Mouse (Mus musculus) ES-E14 (cell line): ENCODE results near the gene Gbf1. TPM values are rescaled to one million over a fixed set of nuclear protein-coding genes. Genes with fewer than 3 reads are reported as not detected.
"Not testable (repeated sequence)": the region's sequence is repeated elsewhere in the genome, so short reads cannot be mapped to it uniquely, and the experiment has no call there.

ENCODE experiments used
- DNase-seq: peaks from one replicate; pipeline ENCODE4 v3.0.0-alpha.2; 2013; ENCODE audit warnings: low read depth, low spot score
- H3K27ac ChIP-seq: 2 replicates; pipeline ENCODE4 v1.5.1; 2012; ENCODE audit warnings: low read depth, mild to moderate bottlenecking, low read length, moderate library complexity, mixed read lengths; ENCODE audit not compliant: poor library complexity, insufficient read depth, severe bottlenecking
- H3K36me3 ChIP-seq: 2 replicates; pipeline ENCODE4 v1.6.1; 2012; ENCODE audit warnings: mild to moderate bottlenecking, low read length, moderate library complexity, mixed read lengths; ENCODE audit not compliant: control insufficient read depth, poor library complexity, insufficient read depth, severe bottlenecking
- H3K4me1 ChIP-seq, 2 experiments: fragments of 150-350 bp in 1 of 2; sonication (generic) in 1 of 2; 2 replicates each; pipeline ENCODE4 v1.6.1; 2012; ENCODE audit warnings: low read length in 2 of 2, mild to moderate bottlenecking in 1 of 2, mixed read lengths in 1 of 2; ENCODE audit not compliant: control insufficient read depth in 2 of 2, insufficient read depth in 2 of 2, poor library complexity in 1 of 2
- H3K4me3 ChIP-seq, 2 experiments: fragments of 150-350 bp in 1 of 2; sonication (generic) in 1 of 2; 2 replicates each; pipeline ENCODE4 v1.5.1; 2012; ENCODE audit warnings: low read length in 2 of 2, low read depth in 1 of 2, mild to moderate bottlenecking in 1 of 2, mixed read lengths in 1 of 2; ENCODE audit not compliant: insufficient read depth in 1 of 2, poor library complexity in 1 of 2, severe bottlenecking in 1 of 2
- H3K9ac ChIP-seq: 2 replicates; pipeline ENCODE4 v1.6.1; 2012; ENCODE audit warnings: low read depth, mild to moderate bottlenecking, low read length, mixed read lengths; ENCODE audit not compliant: poor library complexity, insufficient read depth, severe bottlenecking
- H3K9me3 ChIP-seq: fragments of 150-350 bp; sonication (generic); 2 replicates; pipeline ENCODE4 v1.6.1; 2012; ENCODE audit warnings: low read depth, mild to moderate bottlenecking, low read length; ENCODE audit not compliant: control insufficient read depth, insufficient read depth
- CHD2 ChIP-seq: IDR thresholded peaks from 2 replicates; pipeline ENCODE4 v1.6.1; 2014; ENCODE audit warnings: mild to moderate bottlenecking, low read depth, low read length, inconsistent platforms
- HCFC1 ChIP-seq: IDR thresholded peaks from 2 replicates; pipeline ENCODE4 v1.6.1; 2012; ENCODE audit warnings: low read length, inconsistent platforms, borderline replicate concordance; ENCODE audit not compliant: insufficient read depth
- MAFK ChIP-seq: IDR thresholded peaks from 2 replicates; pipeline ENCODE4 v1.6.1; 2014; ENCODE audit warnings: mild to moderate bottlenecking, low read depth, low read length, inconsistent platforms; ENCODE audit not compliant: insufficient read depth
- ZC3H11A ChIP-seq: IDR thresholded peaks from 2 replicates; pipeline ENCODE4 v1.6.1; 2012; ENCODE audit warnings: low read depth, mild to moderate bottlenecking, inconsistent platforms, low read length, borderline replicate concordance
- ZNF384 ChIP-seq: IDR thresholded peaks from 2 replicates; pipeline ENCODE4 v1.6.1; 2012; ENCODE audit warnings: low read depth, low read length, inconsistent platforms
- in situ Hi-C, 2 experiments: fragments of 600-800 bp; cut with MboI; formaldehyde crosslinking; loops; one replicate each; pipeline ENCODE4 v1.15.1; 2025; ENCODE audit warnings: low sequenced_read_pairs in 2 of 2, inconsistent platforms in 1 of 2; ENCODE audit not compliant: unreplicated experiment in 2 of 2
- total RNA-seq: library from RNA; depleted of rRNA; stranded (reverse); fragments of 300-350 nt; gene quantifications from 2 replicates; pipeline ENCODE4 v1.2.3, GENCODE M21; 2012

Gene Gbf1
- total RNA-seq, 1 experiment = 29.0 TPM

DNA sequence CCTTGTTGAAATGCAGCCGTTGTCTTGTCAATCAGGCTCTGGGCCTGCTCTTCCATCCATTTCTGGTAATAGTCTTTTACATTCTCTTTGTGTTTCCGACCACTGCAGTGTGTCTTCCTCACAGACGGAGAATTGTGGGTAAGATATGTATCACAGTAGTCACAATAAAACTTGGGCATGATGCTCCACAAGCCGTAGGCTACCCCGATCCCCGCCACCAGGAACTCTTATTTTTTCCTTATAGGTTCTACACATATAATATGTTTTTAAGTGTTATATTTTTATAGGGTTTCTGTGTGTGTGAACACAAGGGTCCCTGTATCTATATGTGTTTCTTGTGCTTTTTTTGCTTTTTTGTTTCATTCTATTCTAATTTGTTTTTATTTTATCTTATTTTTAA lies 53.4 kb downstream of the Gbf1 start:
- TF ChIP-seq MAFK (no peak), CHD2 (no peak), HCFC1 (no peak), ZNF384 (no peak), ZC3H11A (no peak)
- Histone ChIP-seq H3K9me3 (no peaks in the 10 kb centered on the region), H3K4me3 (no peak overlapping the region), H3K27ac (no peak overlapping the region), H3K9ac (no peak overlapping the region), H3K4me1 (no peaks in the 10 kb centered on the region), H3K36me3 (no peaks in the 10 kb centered on the region)
- DNase-seq = no peak
- in situ Hi-C loops = no loop called here

DNA sequence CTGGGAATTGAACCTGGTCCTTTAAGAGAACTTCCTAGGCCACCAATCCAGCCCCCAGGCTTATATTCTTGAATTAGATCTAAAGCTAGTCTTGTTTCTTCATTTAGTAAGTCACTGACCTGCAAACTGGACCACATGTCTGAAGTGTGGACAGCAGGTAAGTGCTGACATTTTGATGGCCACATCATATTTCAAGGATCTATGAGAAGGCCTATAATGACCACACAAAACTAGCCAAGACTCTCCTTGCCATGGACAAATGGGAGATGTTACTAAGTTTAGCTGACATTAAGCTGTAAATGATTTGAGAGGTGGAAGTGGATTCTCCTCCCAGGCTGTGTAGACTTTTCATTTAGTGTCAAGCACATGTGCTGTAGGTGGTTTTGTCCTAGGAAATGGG lies 58.6 kb downstream of the Gbf1 start:
- in situ Hi-C loops = no loop called here
- no peak overlapping the region for H3K4me3 ChIP-seq
- TF ChIP-seq MAFK (no peak), ZNF384 (no peak), ZC3H11A (no peak), HCFC1 (no peak), CHD2 (no peak)

DNA sequence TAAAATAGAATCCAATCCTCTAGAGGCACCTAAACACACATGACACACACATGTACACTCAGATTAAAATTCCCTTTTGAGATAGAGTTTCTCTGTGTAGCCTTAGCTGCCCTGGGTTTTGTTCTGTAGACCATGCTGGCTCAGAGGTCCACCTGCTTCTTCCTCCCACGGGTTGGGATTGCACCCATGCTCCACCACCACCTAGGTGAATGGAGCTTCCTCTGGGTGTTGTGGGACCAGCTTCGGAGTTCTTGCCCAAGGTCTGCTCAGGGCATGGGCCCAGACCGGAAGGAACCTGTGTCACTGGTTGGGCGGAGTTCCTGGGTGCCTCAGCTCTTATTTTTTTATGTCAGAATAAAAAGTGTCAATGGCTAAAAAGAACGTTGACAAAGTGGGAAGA lies 62.2 kb downstream of the Gbf1 start:
- H3K9me3 ChIP-seq = no peaks in the 10 kb centered on the region
- TF ChIP-seq CHD2 (no peak), ZC3H11A (no peak), MAFK (no peak), HCFC1 (no peak), ZNF384 (no peak)
- no peak overlapping the region for H3K27ac ChIP-seq
- no peak overlapping the region for H3K9ac ChIP-seq
- in situ Hi-C loops = no loop called here
- no peak overlapping the region for H3K4me3 ChIP-seq
- no peaks in the 10 kb centered on the region for H3K4me1 ChIP-seq
- no peak for DNase-seq
- H3K36me3 ChIP-seq = no peaks in the 10 kb centered on the region

More for the DNA sequence above, 58.6 kb downstream of the Gbf1 start:
- no peak overlapping the region for H3K9ac ChIP-seq
- H3K4me1 ChIP-seq = no peaks in the 10 kb centered on the region
- no peaks in the 10 kb centered on the region for H3K9me3 ChIP-seq
- no peak overlapping the region for H3K27ac ChIP-seq
- no peak for DNase-seq
- no peaks in the 10 kb centered on the region for H3K36me3 ChIP-seq

DNA sequence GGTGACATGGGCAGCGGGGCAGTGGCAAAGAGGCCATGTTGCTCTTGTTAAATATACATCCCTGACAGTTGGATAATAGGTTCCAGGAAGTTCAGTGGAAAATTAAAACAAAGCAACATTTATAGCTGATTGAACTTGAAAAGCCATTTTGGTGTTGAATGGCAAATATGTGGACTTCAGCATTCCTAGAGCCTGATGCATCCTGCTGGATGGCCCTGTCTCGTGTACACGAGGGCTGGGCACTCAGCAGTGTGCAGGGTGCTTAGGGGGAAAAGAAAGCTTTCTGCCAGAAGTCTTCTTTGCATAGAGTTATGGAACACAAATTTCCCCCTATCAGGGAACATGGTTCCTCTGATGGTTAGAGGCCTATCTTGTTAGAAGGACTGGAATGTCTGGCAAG lies 63.1 kb downstream of the Gbf1 start:
- no peaks in the 10 kb centered on the region for H3K4me1 ChIP-seq
- no peak overlapping the region for H3K4me3 ChIP-seq
- no peaks in the 10 kb centered on the region for H3K9me3 ChIP-seq
- no peak for DNase-seq
- in situ Hi-C loops = no loop called here
- H3K9ac ChIP-seq = no peak overlapping the region
- H3K36me3 ChIP-seq = no peaks in the 10 kb centered on the region
- no peak overlapping the region for H3K27ac ChIP-seq
- TF ChIP-seq ZNF384 = no peak
- no peak for TF ChIP-seq ZC3H11A
- no peak for TF ChIP-seq HCFC1
- no peak for TF ChIP-seq MAFK
- TF ChIP-seq CHD2 = no peak

DNA sequence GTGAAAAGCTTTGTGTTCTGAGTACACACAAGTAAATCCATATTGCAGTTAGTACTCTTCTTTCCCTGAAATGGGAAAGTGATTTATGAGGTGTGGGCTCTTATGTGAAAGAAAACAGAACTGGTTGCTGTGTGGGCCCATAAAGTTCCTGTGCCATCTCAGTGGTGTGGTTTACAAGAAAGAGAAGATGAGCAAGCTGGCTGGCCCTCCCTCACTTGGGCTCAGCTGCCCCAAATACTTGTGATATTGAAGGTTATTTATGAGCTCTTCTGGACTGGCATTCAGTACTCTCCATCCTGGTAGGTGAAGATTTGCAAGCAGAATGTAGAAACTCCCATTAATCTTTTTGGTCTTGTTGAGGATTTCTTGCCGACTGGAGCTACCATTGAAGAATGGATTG lies 64.4 kb downstream of the Gbf1 start:
- Histone ChIP-seq H3K4me1 (no peaks in the 10 kb centered on the region), H3K9ac (no peak overlapping the region), H3K4me3 (no peak overlapping the region), H3K27ac (no peak overlapping the region), H3K9me3 (no peaks in the 10 kb centered on the region), H3K36me3 (no peaks in the 10 kb centered on the region)
- in situ Hi-C loops = no loop called here
- DNase-seq = no peak
- TF ChIP-seq CHD2 (no peak), HCFC1 (no peak), ZNF384 (no peak), ZC3H11A (no peak), MAFK (no peak)

DNA sequence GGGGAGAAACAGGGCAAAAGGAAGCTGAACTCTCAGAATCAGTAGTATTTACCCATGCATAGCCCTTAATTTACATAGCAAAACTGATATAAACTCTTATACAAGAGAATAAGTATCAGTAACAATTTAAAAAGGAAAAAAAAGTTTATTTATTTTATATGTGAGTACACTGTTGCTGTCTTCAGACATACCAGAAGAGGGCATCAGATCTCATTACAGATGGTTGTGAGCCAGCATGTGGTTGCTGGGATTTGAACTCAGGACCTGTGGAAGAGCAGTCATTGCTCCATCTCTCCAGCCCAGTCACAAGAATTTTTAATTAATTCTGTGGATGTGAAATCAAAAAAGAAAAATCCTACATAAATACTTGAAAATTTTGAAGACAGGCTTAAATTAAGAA lies 65.0 kb downstream of the Gbf1 start:
- H3K36me3 ChIP-seq, in situ Hi-C loops: not testable (repeated sequence)

More for the DNA sequence above, 65.0 kb downstream of the Gbf1 start:
- not testable (repeated sequence) for H3K9me3 ChIP-seq, DNase-seq, H3K4me1 ChIP-seq, H3K27ac ChIP-seq, H3K9ac ChIP-seq, H3K4me3 ChIP-seq
